Mouse (Mus musculus): ENCODE data around the gene Nfkbie. TPM values are rescaled to one million over a fixed set of nuclear protein-coding genes. Genes with fewer than 3 reads are reported as not detected.

Nfkbie gene
- 3.5 and 5.3 TPM in 2 replicates for polyA plus RNA-seq (2014; fragmentation: Nextera tagmentation; extraction: Ambion mirVana)

GRCm38 (mm10) chr17:45555452-45556106 lies at the start of gene Nfkbie:
Nfkbie (plus strand) TSS chr17:45555703.
- Histone ChIP-seq H3K4me2 (ENCODE audit: low read depth, low read length) (peak within 1 kb of the TSS; percentile 96), H3K4me3 (ENCODE audit: low read depth, low read length) (peak within 1 kb of the TSS; percentile 66), H3K9me3 (replicated peaks; ENCODE audit: control insufficient read depth, low read length) (no peaks in the 10 kb centered on the region), H3K27me3 (ENCODE audit: control insufficient read depth, insufficient read depth, low read length) (0 out of 2 replicates have a peak, but pooled peaks cover 2% of the 10 kb centered on the region), H3K4me1 (ENCODE audit: control insufficient read depth, insufficient read depth, low read length) (peaks cover 5% of the 10 kb centered on the region; the same call in 1 of the 2 replicates), H3K36me3 (replicated peaks; ENCODE audit: control insufficient read depth, insufficient read depth, low read depth, low read length) (no peaks in the 10 kb centered on the region), H3K27ac (replicated peaks; ENCODE audit: low read depth, low read length) (no peak within 1 kb of the TSS), H3K9ac (replicated peaks; ENCODE audit: low read length) (peak within 1 kb of the TSS; percentile 82)
- peak; percentile 63 for ATAC-seq (replicated peaks; ENCODE audit: insufficient number of reproducible peaks, low FRiP score, low TSS enrichment, low read depth)
- WGBS, result under 1% methylated on average over 45 of the region's 45 CpGs
- DNase-seq (ENCODE audit: low spot score), result peak; percentile 97

- H3K9ac ChIP-seq (replicated peaks; ENCODE audit: low read length), result no peak overlapping the region
- DNase-seq (ENCODE audit: low spot score) (no peak), ATAC-seq (replicated peaks; ENCODE audit: insufficient number of reproducible peaks, low FRiP score, low TSS enrichment, low read depth) (0 out of 2 replicates have a peak, but pooled peaks have one; percentile 12)
- WGBS, result 75% methylated on average over 6 of the region's 6 CpGs
- H3K9me3 ChIP-seq (replicated peaks; ENCODE audit: control insufficient read depth, low read length), result no peaks in the 10 kb centered on the region
- no peak overlapping the region for H3K4me2 ChIP-seq (ENCODE audit: low read depth, low read length)
- no peak overlapping the region for H3K27ac ChIP-seq (replicated peaks; ENCODE audit: low read depth, low read length)
- no peak overlapping the region for H3K4me3 ChIP-seq (ENCODE audit: low read depth, low read length)
- H3K4me1 ChIP-seq (ENCODE audit: control insufficient read depth, insufficient read depth, low read length), result no peaks in the 10 kb centered on the region
- no peaks in the 10 kb centered on the region for H3K36me3 ChIP-seq (replicated peaks; ENCODE audit: control insufficient read depth, insufficient read depth, low read depth, low read length)
- H3K27me3 ChIP-seq (ENCODE audit: control insufficient read depth, insufficient read depth, low read length), result no peaks in the 10 kb centered on the region
Measured at GRCm38 (mm10) chr17:45505941-45506465, 49.5 kb upstream of the Nfkbie start.

GRCm38 (mm10) chr17:45506700-45507189 lies 48.8 kb upstream of the Nfkbie start, which contains the start of gene Aars2:
Aars2 (plus strand) TSS chr17:45506841.
- H3K27ac ChIP-seq (replicated peaks; ENCODE audit: low read depth, low read length), result peak within 1 kb of the TSS; percentile 57; the same call in 1 of the 2 replicates
- no peaks in the 10 kb centered on the region for H3K36me3 ChIP-seq (replicated peaks; ENCODE audit: control insufficient read depth, insufficient read depth, low read depth, low read length)
- peak; percentile 97 for DNase-seq (ENCODE audit: low spot score)
- peak; percentile 81 for ATAC-seq (replicated peaks; ENCODE audit: insufficient number of reproducible peaks, low FRiP score, low TSS enrichment, low read depth)
- WGBS, result under 1% methylated on average over 42 of the region's 42 CpGs
- peak within 1 kb of the TSS; percentile 68 for H3K4me3 ChIP-seq (ENCODE audit: low read depth, low read length)
- 0 out of 2 replicates have a peak within 1 kb of the TSS, but pooled peaks have one; percentile 1 for H3K4me2 ChIP-seq (ENCODE audit: low read depth, low read length)
- H3K9me3 ChIP-seq (replicated peaks; ENCODE audit: control insufficient read depth, low read length), result no peaks in the 10 kb centered on the region
- H3K4me1 ChIP-seq (ENCODE audit: control insufficient read depth, insufficient read depth, low read length), result no peaks in the 10 kb centered on the region
- peak within 1 kb of the TSS; percentile 72 for H3K9ac ChIP-seq (replicated peaks; ENCODE audit: low read length)
- no peaks in the 10 kb centered on the region for H3K27me3 ChIP-seq (ENCODE audit: control insufficient read depth, insufficient read depth, low read length)

- H3K36me3 ChIP-seq (replicated peaks; ENCODE audit: control insufficient read depth, insufficient read depth, low read depth, low read length), result no peaks in the 10 kb centered on the region
- H3K27me3 ChIP-seq (ENCODE audit: control insufficient read depth, insufficient read depth, low read length), result no peaks in the 10 kb centered on the region
- H3K27ac ChIP-seq (replicated peaks; ENCODE audit: low read depth, low read length), result no peak overlapping the region
- DNase-seq (ENCODE audit: low spot score) (no peak), ATAC-seq (replicated peaks; ENCODE audit: insufficient number of reproducible peaks, low FRiP score, low TSS enrichment, low read depth) (no peak)
- H3K9ac ChIP-seq (replicated peaks; ENCODE audit: low read length), result no peak overlapping the region
- WGBS, result 94% methylated on average over 4 of the region's 4 CpGs
- no peaks in the 10 kb centered on the region for H3K4me1 ChIP-seq (ENCODE audit: control insufficient read depth, insufficient read depth, low read length)
- no peaks in the 10 kb centered on the region for H3K9me3 ChIP-seq (replicated peaks; ENCODE audit: control insufficient read depth, low read length)
- H3K4me3 ChIP-seq (ENCODE audit: low read depth, low read length), result no peak overlapping the region
- H3K4me2 ChIP-seq (ENCODE audit: low read depth, low read length), result no peak overlapping the region
Measured at GRCm38 (mm10) chr17:45510871-45511270, 44.6 kb upstream of the Nfkbie start.

- ATAC-seq (replicated peaks; ENCODE audit: insufficient number of reproducible peaks, low FRiP score, low TSS enrichment, low read depth) (no peak), DNase-seq (ENCODE audit: low spot score) (no peak)
- Histone ChIP-seq H3K9me3 (replicated peaks; ENCODE audit: control insufficient read depth, low read length) (no peaks in the 10 kb centered on the region), H3K36me3 (replicated peaks; ENCODE audit: control insufficient read depth, insufficient read depth, low read depth, low read length) (no peaks in the 10 kb centered on the region), H3K4me2 (ENCODE audit: low read depth, low read length) (no peak overlapping the region), H3K4me3 (ENCODE audit: low read depth, low read length) (no peak overlapping the region), H3K27me3 (ENCODE audit: control insufficient read depth, insufficient read depth, low read length) (no peaks in the 10 kb centered on the region), H3K9ac (replicated peaks; ENCODE audit: low read length) (no peak overlapping the region), H3K4me1 (ENCODE audit: control insufficient read depth, insufficient read depth, low read length) (no peaks in the 10 kb centered on the region), H3K27ac (replicated peaks; ENCODE audit: low read depth, low read length) (no peak overlapping the region)
- 96% methylated on average over 4 of the region's 4 CpGs for WGBS
Measured at GRCm38 (mm10) chr17:45511757-45512156, 43.7 kb upstream of the Nfkbie start.

- ATAC-seq (replicated peaks; ENCODE audit: insufficient number of reproducible peaks, low FRiP score, low TSS enrichment, low read depth) (no peak), DNase-seq (ENCODE audit: low spot score) (no peak)
- no peak overlapping the region for H3K4me2 ChIP-seq (ENCODE audit: low read depth, low read length)
- H3K27ac ChIP-seq (replicated peaks; ENCODE audit: low read depth, low read length), result no peak overlapping the region
- no peak overlapping the region for H3K9ac ChIP-seq (replicated peaks; ENCODE audit: low read length)
- H3K9me3 ChIP-seq (replicated peaks; ENCODE audit: control insufficient read depth, low read length), result no peaks in the 10 kb centered on the region
- WGBS, result 45% methylated on average over 15 of the region's 15 CpGs
- no peak overlapping the region for H3K4me3 ChIP-seq (ENCODE audit: low read depth, low read length)
- no peaks in the 10 kb centered on the region; the same call in 1 of the 2 replicates for H3K36me3 ChIP-seq (replicated peaks; ENCODE audit: control insufficient read depth, insufficient read depth, low read depth, low read length)
- H3K27me3 ChIP-seq (ENCODE audit: control insufficient read depth, insufficient read depth, low read length), result no peaks in the 10 kb centered on the region
- no peaks in the 10 kb centered on the region for H3K4me1 ChIP-seq (ENCODE audit: control insufficient read depth, insufficient read depth, low read length)
Measured at GRCm38 (mm10) chr17:45515204-45515726, 40.2 kb upstream of the Nfkbie start.

- Histone ChIP-seq H3K9me3 (replicated peaks; ENCODE audit: control insufficient read depth, low read length) (no peaks in the 10 kb centered on the region), H3K4me1 (ENCODE audit: control insufficient read depth, insufficient read depth, low read length) (no peaks in the 10 kb centered on the region), H3K27ac (replicated peaks; ENCODE audit: low read depth, low read length) (no peak overlapping the region), H3K36me3 (replicated peaks; ENCODE audit: control insufficient read depth, insufficient read depth, low read depth, low read length) (no peaks in the 10 kb centered on the region; the same call in 1 of the 2 replicates), H3K27me3 (ENCODE audit: control insufficient read depth, insufficient read depth, low read length) (no peaks in the 10 kb centered on the region), H3K9ac (replicated peaks; ENCODE audit: low read length) (no peak overlapping the region), H3K4me2 (ENCODE audit: low read depth, low read length) (no peak overlapping the region), H3K4me3 (ENCODE audit: low read depth, low read length) (no peak overlapping the region)
- ATAC-seq (replicated peaks; ENCODE audit: insufficient number of reproducible peaks, low FRiP score, low TSS enrichment, low read depth) (no peak), DNase-seq (ENCODE audit: low spot score) (no peak)
- WGBS, result 90% methylated on average over 10 of the region's 10 CpGs
Measured at GRCm38 (mm10) chr17:45515806-45516205, 39.7 kb upstream of the Nfkbie start.

GRCm38 (mm10) chr17:45516488-45516887 lies 39.0 kb upstream of the Nfkbie start:
- H3K9ac ChIP-seq (replicated peaks; ENCODE audit: low read length), result no peak overlapping the region
- no peaks in the 10 kb centered on the region for H3K4me1 ChIP-seq (ENCODE audit: control insufficient read depth, insufficient read depth, low read length)
- H3K4me2 ChIP-seq (ENCODE audit: low read depth, low read length), result no peak overlapping the region
- H3K36me3 ChIP-seq (replicated peaks; ENCODE audit: control insufficient read depth, insufficient read depth, low read depth, low read length), result no peaks in the 10 kb centered on the region; the same call in 1 of the 2 replicates
- H3K9me3 ChIP-seq (replicated peaks; ENCODE audit: control insufficient read depth, low read length), result no peaks in the 10 kb centered on the region
- 55% methylated on average over 8 of the region's 8 CpGs for WGBS
- H3K27me3 ChIP-seq (ENCODE audit: control insufficient read depth, insufficient read depth, low read length), result no peaks in the 10 kb centered on the region
- no peak overlapping the region for H3K27ac ChIP-seq (replicated peaks; ENCODE audit: low read depth, low read length)
- peak; percentile 79 for DNase-seq (ENCODE audit: low spot score)
- no peak overlapping the region for H3K4me3 ChIP-seq (ENCODE audit: low read depth, low read length)
- ATAC-seq (replicated peaks; ENCODE audit: insufficient number of reproducible peaks, low FRiP score, low TSS enrichment, low read depth), result no peak
